ENCODE assay signal across 11 mouse cellular contexts in the genomic region with DNA sequence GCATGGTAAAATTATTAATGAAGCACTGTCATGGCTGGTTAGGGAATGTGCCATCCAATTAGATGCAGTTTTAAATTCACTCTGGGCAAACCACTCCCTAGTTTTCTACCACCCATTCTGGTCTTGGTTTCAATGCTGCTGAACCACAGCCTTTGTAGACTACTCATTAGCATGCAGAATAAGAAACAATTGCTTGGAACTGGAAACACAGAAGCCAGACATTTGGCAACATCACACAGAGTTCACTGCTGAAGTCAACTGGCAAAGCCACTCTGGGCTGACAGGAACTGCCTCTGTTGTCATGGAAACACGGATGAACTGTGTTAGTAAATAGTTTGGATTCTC. TPM values are rescaled to one million over a fixed set of nuclear protein-coding genes. Genes with fewer than 3 reads are reported as not detected.
DNase-seq lines count a peak whose midpoint lies in the region; ATAC-seq and TF ChIP-seq lines count a peak whose summit lies in the region.
"Had no signal": no experiment of that assay in that cellular context is flagged by ENCODE, and none has a peak within 500 bp of the region (broad histone marks: within the 10 kb centered on the region; RNA-seq: fewer than 3 reads in every experiment).

No protein-coding gene starts in this region.

- no peaks in the 10 kb centered on the region for H3K36me3 ChIP-seq in kidney, postnatal 0 days (ENCODE audit: insufficient read depth, low read length)
- no peaks in the 10 kb centered on the region for H3K36me3 ChIP-seq in midbrain, postnatal 0 days (ENCODE audit: insufficient read depth, low read length)
- H3K36me3 ChIP-seq: embryonic facial prominence, embryonic 13.5 days; limb, embryonic 13.5 days had no signal

- no peak overlapping the region for H3K9ac ChIP-seq in kidney, postnatal 0 days (ENCODE audit: low read depth, low read length)
- peak overlapping the region; percentile 42; the same call in 1 of the 2 replicates for H3K9ac ChIP-seq in midbrain, postnatal 0 days (replicated peaks; ENCODE audit: low read length, poor library complexity, severe bottlenecking)
- H3K9ac ChIP-seq: embryonic facial prominence, embryonic 13.5 days; limb, embryonic 13.5 days had no signal

- no peak overlapping the region for H3K4me2 ChIP-seq in kidney, postnatal 0 days (ENCODE audit: low read length)
- H3K4me2 ChIP-seq in midbrain, postnatal 0 days (ENCODE audit: low read depth, low read length, poor library complexity, severe bottlenecking) = peak overlapping the region; percentile 9; the same call in 1 of the 2 replicates
- H3K4me2 ChIP-seq: embryonic facial prominence, embryonic 13.5 days; limb, embryonic 13.5 days had no signal

- no peak for ATAC-seq in kidney, postnatal 0 days (replicated peaks; ENCODE audit: low FRiP score, low read depth)
- peak; percentile 89 for ATAC-seq in midbrain, postnatal 0 days (ENCODE audit: low FRiP score)
- no peak for ATAC-seq in megakaryocyte-erythroid progenitor cell, adult 5-6 weeks (replicated peaks; ENCODE audit: low FRiP score, low TSS enrichment, poor library complexity, severe bottlenecking)

- H3K4me1 ChIP-seq in kidney, postnatal 0 days (replicated peaks; ENCODE audit: insufficient read depth, low read length) = no peaks in the 10 kb centered on the region
- peaks cover 11% of the 10 kb centered on the region; the same call in 1 of the 2 replicates for H3K4me1 ChIP-seq in midbrain, postnatal 0 days (ENCODE audit: insufficient read depth, low read length)

- H3K27ac ChIP-seq in kidney, postnatal 0 days = no peak overlapping the region
- H3K27ac ChIP-seq in midbrain, postnatal 0 days (ENCODE audit: low read depth, low read length) = peak overlapping the region; percentile 86
- H3K27ac ChIP-seq: embryonic facial prominence, embryonic 13.5 days; limb, embryonic 13.5 days had no signal

- TF ChIP-seq CTCF in kidney, postnatal 0 days (IDR thresholded peaks at IDR 0.05; ENCODE audit: low read depth) = no peak
- TF ChIP-seq CTCF in midbrain, postnatal 0 days (IDR thresholded peaks at IDR 0.05) = no peak

- peak; percentile 35 for DNase-seq in kidney, postnatal 0 days (ENCODE audit: low spot score)
- no peak for DNase-seq in kidney, postnatal 4 days
- DNase-seq in embryo, embryonic 11 days = peak; percentile 64
- peak; percentile 68 to 85 for DNase-seq in layer of hippocampus, adult 8-10 months (ENCODE audit: low spot score in 2 of 2)
- DNase-seq in midbrain, postnatal 0 days (ENCODE audit: low spot score) = peak; percentile 96
- no peak for DNase-seq in kidney, adult 11 months
- DNase-seq in gastrocnemius, postnatal 10 days = no peak

- WGBS in kidney, postnatal 0 days = 39% methylated on average over 1 of the region's 1 CpGs
- 9% methylated on average over 1 of the region's 1 CpGs for WGBS in midbrain, postnatal 0 days

- H3K27me3 ChIP-seq in kidney, postnatal 0 days (ENCODE audit: insufficient read depth, low read length) = no peaks in the 10 kb centered on the region
- H3K27me3 ChIP-seq in midbrain, postnatal 0 days (ENCODE audit: insufficient read depth, low read length) = no peaks in the 10 kb centered on the region
- H3K27me3 ChIP-seq: CH12.LX; embryonic facial prominence, embryonic 13.5 days; limb, embryonic 13.5 days had no signal

- H3K9me3 ChIP-seq in kidney, postnatal 0 days (replicated peaks; ENCODE audit: low read length) = no peaks in the 10 kb centered on the region
- no peaks in the 10 kb centered on the region for H3K9me3 ChIP-seq in midbrain, postnatal 0 days (ENCODE audit: low read length)
- H3K9me3 ChIP-seq: embryonic facial prominence, embryonic 13.5 days; limb, embryonic 13.5 days had no signal

- H3K4me3 ChIP-seq in kidney, postnatal 0 days (replicated peaks; ENCODE audit: low read depth, low read length) = no peak overlapping the region
- H3K4me3 ChIP-seq in midbrain, postnatal 0 days (ENCODE audit: low read depth, low read length) = no peak overlapping the region
- H3K4me3 ChIP-seq: embryonic facial prominence, embryonic 13.5 days; limb, embryonic 13.5 days had no signal

RNA-seq across cellular contexts. Expression of a gene that starts 50.0 kb away (rescaled TPM):
- 0.40 and 0.41 TPM in 2 replicates for polyA plus RNA-seq in kidney, postnatal 0 days (2015; fragmentation: Nextera tagmentation; extraction: Ambion mirVana)
- total RNA-seq in layer of hippocampus, adult 8-10 months (2022) = 100 to 1,000 TPM; 428 to 556 (median 477) TPM
- total RNA-seq in midbrain, postnatal 0 days (2014; rRNA removed) = 35.8 and 46.6 TPM in 2 replicates
- 99.8 and 110 TPM in 2 replicates for polyA plus RNA-seq in midbrain, postnatal 0 days (2015; fragmentation: Nextera tagmentation; extraction: Ambion mirVana)
- not detected in 2 replicates for total RNA-seq in megakaryocyte-erythroid progenitor cell, adult 5-6 weeks (2014; fragmentation: Nextera tagmentation)
- total RNA-seq in megakaryocyte-erythroid progenitor cell, adult 5-6 weeks (2017) = not detected in 2 replicates
- total RNA-seq in gastrocnemius, postnatal 10 days (2021) = 1 to 10 TPM in 1 of 2 experiments, under 1 TPM in 1; 0.52 to 1.1 TPM

Comparison
In these comparisons a context has a peak if more than half of its experiments do, and no peak if none do; other contexts are left out.
1. DNase-seq: peak in kidney, postnatal 0 days (single experiment), embryo, embryonic 11 days (single experiment), layer of hippocampus, adult 8-10 months (2 of 2) and midbrain, postnatal 0 days (single experiment); none in kidney, postnatal 4 days (0 of 2), kidney, adult 11 months (single experiment) and gastrocnemius, postnatal 10 days (single experiment).
2. RNA of a gene that starts 50.0 kb away (total RNA-seq): 428 to 556 TPM in layer of hippocampus, adult 8-10 months and 35.8 to 46.6 TPM in midbrain, postnatal 0 days; 0.52 to 1.1 TPM in gastrocnemius, postnatal 10 days and not detected in megakaryocyte-erythroid progenitor cell, adult 5-6 weeks; every median in the first group is over 10 times any median in the second.